Mouse (Mus musculus) c-Kit-positive CD71-negative TER-119-negative erythroid progenitor cells, embryonic 14.5 days (primary cell): ENCODE results near the gene Kctd12b.
"Not testable (repeated sequence)": the region's sequence is repeated elsewhere in the genome, so short reads cannot be mapped to it uniquely, and the experiment has no call there.

Experiments
- DNase-seq: peaks from one replicate; pipeline ENCODE4 v3.0.0-alpha.2; 2013; ENCODE audit warnings: low read depth

The Kctd12b gene

DNA sequence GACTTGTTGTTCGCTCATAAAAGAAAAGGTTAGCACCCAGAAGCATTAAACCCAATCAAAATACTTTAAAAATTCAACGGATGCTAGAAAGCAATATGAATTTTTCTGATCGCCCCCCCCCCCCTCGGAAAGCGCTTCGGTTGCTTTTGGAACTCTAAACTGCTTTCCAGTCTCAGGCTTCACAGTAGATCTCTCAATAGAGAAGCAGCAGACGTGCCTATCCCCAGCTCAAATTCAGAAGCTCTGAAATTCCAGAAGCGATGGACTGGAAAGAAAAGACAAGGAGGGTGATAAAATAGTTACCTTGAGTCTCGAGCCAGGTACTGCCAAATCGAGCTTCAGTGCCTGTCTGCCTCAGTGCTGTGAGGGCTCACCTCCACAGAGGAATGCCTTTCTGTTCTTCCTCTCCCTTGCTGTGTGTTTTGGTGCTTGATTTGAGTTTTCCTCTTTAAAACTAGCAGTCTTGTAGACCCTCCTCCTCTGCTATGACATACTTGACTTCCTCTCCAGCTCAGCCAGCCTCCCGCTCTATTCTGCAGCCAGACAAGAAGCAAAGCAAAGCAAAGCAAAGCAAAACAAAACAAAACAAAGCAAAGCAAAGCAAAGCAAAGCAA, at the start of gene Kctd12b:
Gene Kctd12b, minus strand, starts transcription at position 610 of the 614 bp plus-strand sequence.
- DNase-seq: no peak

DNA sequence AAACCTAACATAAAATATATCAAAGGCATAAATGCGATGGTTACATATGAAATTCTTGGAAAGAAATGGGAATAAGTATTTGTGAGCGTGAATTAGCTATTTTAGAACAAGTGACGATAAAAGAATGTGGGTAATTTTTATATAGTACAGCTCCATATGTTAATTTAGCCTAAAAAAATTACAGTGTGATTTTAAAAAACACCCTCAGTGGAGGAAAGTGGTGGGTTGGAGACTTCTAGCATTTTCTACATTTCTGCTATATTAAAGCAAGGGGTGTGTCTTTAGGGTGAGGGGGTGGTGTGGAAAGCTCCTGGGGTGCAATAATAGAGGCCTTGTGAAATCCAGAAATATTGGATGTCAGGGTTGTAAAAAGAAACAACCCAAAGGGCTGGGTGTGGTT, 46.3 kb upstream of the Kctd12b start:
- DNase-seq: no peak

DNA sequence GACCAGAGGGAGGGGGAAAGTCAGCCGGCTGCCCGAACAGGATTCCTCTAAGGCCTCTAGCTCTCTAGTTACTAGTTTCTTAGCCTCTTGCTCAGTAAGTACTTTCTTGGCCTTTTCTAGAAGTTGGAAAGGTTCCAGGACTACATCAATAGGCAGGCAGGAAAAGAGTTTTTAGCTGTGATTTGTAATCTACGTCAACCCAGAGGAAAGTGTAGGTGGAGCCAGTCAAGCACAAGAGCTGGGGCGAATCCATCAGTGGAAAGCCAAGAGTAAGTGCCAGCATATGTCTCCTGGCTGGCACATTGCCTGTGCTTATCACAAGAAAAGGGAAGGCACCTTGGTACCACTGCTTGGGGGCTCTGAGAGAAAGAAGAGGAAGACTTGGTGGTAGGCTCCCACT, 39.5 kb upstream of the Kctd12b start:
- no peak for DNase-seq

DNA sequence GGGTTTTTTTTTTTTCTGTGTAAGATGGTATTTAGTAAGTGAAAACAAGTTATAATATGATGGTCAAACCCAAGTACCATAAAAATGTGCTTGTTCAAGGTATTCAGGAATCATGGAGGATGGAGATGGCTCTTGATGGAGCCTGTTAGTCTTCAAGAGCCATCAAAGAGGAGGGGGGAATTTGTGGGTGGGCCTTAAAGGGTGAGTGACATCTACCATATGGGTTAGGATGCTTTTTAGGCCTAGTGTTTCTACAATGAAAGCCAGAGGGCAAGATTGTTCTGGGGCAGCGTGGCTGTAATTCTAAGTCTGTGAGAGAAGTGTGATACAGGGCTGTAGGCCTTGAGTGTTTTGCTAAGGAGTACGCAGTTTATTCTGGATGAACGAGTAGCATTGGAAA, 28.2 kb upstream of the Kctd12b start:
- DNase-seq: no peak

DNA sequence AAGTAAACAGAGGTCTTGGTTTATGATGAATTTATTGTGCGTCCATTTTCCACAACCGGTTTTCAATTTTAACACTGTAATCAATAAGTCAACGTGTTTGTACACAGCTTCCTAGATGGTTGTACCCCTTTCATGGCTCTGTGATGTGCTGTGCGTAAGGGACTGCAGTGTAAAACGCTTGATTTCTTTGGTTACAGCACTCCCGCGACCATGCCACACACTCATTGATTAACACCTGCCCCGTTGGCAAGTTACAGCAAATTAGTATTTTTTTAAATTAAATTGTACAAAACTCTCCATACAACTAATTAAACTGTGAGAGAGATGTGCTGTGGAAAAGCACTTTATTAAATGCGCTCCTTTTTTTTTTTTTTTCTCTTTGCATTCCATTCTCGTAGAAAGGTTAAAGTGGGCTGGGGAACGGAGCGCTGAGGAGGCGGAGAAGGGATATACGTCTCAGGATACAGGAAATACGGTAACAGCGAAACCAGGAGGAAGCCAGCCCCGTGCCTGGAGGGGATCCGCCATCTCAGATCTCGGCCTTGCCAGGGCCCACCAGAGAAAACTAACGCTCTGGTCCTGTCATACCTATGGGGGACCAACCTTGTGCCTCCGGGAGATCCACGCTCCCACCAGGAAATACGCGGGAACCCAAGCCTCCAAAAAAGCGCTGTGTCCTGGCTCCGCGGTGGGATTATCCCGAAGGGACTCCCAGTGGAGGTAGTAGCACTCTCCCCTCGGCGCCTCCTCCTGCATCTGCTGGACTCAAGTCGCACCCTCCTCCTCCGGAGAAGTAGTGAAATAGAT, 27.1 kb upstream of the Kctd12b start, which contains the start of gene Nbdy:
Gene Nbdy, plus strand, starts transcription at position 481 of the 807 bp plus-strand sequence.
- DNase-seq: peak; percentile 22

DNA sequence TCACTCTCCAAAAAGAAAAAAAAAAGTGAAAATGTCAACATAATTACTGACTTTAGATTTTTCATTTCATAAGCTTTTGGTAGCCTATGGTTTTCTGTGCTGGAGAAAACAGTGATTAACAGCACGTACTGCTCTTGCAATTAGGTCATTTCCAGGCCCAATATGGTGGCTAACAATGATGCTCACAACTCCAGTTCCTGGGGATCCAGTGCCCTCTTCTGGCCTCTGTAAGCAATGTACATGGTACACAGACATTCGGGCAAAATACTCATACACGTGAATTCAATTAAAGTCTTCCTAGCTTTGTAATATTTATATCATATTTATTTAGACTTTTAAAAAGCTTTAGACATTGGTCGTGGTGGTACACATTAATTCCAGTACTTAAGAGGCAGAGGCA, 23.4 kb upstream of the Kctd12b start:
- no peak for DNase-seq

DNA sequence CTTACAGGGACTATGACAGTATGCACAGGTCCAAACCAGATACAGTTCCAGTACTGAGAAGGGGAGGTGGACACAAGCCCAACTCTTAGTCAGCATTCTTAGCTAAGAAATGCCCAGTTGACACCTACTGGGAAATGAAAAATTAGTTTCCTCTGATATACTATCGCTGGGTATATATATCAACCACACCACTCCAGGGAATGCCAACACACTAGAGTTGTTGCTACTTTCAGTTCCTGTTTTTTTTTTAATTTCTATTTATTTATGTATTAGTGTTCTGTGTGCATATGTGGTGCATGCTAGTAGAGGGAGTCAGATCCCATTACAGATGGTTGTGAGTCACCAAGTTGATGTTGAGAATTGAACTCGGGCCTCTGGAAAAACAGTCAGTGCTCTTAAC, 20.5 kb upstream of the Kctd12b start:
- DNase-seq: no peak

DNA sequence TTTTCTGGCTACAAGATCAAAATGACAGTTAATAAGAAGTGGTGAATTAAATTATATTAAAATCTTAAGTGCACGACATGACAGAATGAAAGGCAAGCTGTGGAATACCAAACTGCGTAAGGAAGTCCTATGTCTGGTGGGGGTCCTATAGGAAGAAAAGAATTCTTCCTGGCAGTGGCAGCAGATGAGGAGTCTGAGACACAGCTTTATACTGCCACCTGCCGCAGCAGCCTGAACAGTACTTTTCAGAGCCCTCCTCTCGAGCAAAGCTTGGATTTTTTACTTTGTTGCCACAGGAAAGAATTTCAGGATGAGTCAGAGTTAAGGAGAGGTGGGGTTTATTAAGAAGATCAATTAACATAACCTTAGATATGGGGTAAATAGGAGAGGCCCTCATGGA, 11.5 kb upstream of the Kctd12b start:
- DNase-seq: no peak

DNA sequence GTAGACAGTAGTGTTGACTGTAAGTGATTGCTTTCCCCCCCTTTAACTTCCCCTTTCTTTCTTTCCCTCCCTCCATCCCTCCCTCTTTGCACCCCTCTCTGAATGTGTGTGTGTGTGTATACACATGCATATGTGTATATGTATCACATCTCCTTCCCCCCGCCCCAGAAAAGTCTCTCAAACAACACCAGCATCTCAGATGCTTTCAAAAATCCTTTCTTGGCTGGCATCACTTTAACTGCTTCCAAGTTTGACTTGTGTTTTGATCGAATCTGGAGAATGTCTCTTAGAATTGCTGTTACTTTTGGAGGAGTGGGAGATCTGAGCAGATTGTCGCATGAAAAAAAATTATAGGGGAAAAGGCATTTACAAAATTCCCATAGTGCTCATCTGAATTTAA, 4.3 kb upstream of the Kctd12b start:
- no peak for DNase-seq

DNA sequence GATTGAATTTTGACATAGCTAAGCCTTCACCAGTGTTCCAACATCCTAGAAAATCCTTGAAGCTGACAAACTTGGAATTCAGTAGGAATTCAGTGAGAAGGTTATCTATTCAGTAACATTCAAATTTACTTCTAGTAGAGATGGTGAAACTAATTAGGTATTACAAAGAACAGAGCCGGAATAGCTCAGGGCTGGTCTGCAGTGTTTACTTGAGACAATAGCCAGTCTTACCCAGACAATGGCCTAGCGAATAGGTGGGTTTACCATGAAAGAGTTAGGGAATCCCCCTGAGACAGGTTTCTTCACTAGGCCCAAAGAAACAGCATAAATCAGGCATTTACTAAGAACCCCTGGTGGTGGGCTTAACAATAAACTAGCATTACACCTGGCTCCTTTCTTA, 28.0 kb downstream of the Kctd12b start:
- not testable (repeated sequence) for DNase-seq

DNA sequence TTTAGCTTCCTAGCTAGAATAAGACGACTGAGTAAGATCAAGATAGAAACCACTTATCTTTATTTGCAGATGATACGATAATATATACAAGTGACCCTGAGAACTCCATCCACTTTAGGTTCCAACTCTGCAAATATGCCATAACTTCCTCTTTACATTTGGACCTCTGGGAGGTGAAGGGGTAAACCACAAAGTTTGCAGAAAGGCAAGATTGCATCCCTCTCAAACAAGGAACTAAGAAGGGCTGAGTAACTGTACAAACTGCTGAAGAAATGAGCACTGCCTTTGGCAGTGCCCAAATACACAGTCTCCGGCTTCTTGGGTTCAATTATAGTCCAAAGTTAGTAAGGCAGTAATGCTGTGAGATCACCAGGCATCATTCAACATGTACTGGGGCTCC, 31.3 kb downstream of the Kctd12b start:
- no peak for DNase-seq

DNA sequence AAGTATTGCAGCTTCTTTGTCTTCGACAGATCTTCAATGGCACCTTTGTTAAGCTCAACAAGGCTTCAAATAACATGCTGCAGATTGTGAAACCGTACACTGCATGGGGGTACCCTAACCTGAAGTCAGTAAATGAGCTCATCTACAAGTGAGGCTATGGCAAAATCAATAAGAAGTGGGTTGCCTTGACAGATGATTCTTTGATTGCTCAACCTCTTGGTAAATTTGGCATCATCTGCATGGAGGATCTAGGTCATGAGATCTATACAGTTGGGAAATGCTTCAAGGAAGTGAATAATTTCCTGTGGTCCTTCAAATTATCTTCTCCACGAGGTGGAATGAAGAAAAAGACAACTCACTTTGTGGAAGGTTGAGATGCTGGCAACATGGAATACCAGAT, 39.2 kb downstream of the Kctd12b start:
- DNase-seq: no peak

DNA sequence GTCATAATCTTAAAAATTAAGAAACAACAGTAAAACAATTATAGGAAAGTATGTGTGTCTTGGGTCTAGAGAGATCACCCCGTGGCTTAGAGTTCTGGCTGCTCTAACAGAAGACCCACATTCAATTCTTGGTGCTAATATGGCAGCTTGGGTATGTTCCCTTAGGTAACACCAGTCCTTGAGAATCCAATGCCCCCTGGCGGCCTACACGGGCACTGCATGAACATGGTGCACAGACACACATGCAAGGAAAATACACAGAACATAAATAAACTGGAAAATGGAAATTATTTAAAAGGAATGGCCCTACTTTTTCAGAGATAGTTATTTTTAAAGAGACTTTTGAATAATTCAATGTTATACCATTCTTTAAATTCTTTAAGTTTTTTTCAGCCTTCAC, 55.6 kb downstream of the Kctd12b start:
- DNase-seq: no peak

DNA sequence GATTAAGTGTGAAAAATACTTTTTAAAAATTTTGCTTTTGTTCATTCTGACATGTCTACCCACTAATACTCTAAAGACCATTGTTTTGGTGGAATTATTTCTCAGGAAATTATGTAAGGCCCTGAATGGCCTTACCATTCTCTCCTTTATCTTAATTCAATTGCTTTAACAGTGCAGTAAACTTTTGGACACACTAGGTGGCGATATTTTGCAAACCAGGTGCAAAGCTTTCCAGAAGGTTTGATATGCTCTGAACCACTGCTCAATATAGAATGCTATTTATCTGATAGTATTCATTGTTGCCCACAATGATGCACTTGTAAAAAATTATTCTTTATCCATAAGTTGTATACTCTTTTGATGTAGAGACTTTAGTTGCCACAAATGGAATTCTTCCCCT, 59.9 kb downstream of the Kctd12b start:
- no peak for DNase-seq
